Mouse (Mus musculus): ENCODE measurements around the gene Zfp235. TPM values are rescaled to one million over a fixed set of nuclear protein-coding genes. Genes with fewer than 3 reads are reported as not detected.

Zfp235 gene
- polyA plus RNA-seq (2014; fragmentation: Nextera tagmentation; extraction: Ambion mirVana): 14.8 and 16.8 TPM in 2 replicates

- 2% methylated on average over 32 of the region's 32 CpGs for WGBS
- H3K9me3 ChIP-seq (ENCODE audit: control insufficient read depth, low read length): no peaks in the 10 kb centered on the region
Observed at GRCm38 (mm10) chr7:24133996-24134828, at the start of gene Zfp235. Zfp235 (plus strand) TSS chr7:24134169.

GRCm38 (mm10) chr7:24086871-24087270 lies 47.1 kb upstream of the Zfp235 start:
- Histone ChIP-seq H3K4me1 (ENCODE audit: control insufficient read depth, insufficient read depth, low read length) (peaks cover 9% of the 10 kb centered on the region; the same call in 1 of the 2 replicates), H3K27me3 (ENCODE audit: control insufficient read depth, insufficient read depth, low read length) (no peaks in the 10 kb centered on the region), H3K27ac (ENCODE audit: low read depth, low read length) (no peak overlapping the region), H3K4me2 (replicated peaks; ENCODE audit: low read depth, low read length) (no peak overlapping the region), H3K36me3 (ENCODE audit: control insufficient read depth, insufficient read depth, low read length) (peaks cover 22% of the 10 kb centered on the region), H3K9me3 (ENCODE audit: control insufficient read depth, low read length) (peaks cover 5% of the 10 kb centered on the region), H3K4me3 (ENCODE audit: low read length) (no peak overlapping the region), H3K9ac (ENCODE audit: low read depth, low read length) (no peak overlapping the region)
- 94% methylated on average over 4 of the region's 4 CpGs for WGBS
- no peak for ATAC-seq (ENCODE audit: low FRiP score, low TSS enrichment)

More at GRCm38 (mm10) chr7:24133996-24134828, at the start of gene Zfp235:
- no peaks in the 10 kb centered on the region for H3K27me3 ChIP-seq (ENCODE audit: control insufficient read depth, insufficient read depth, low read length)
- peak within 1 kb of the TSS; percentile 78 for H3K4me3 ChIP-seq (ENCODE audit: low read length)
- H3K4me2 ChIP-seq (replicated peaks; ENCODE audit: low read depth, low read length): peak within 1 kb of the TSS; percentile 63
- peak within 1 kb of the TSS; percentile 76 for H3K9ac ChIP-seq (ENCODE audit: low read depth, low read length)
- H3K36me3 ChIP-seq (ENCODE audit: control insufficient read depth, insufficient read depth, low read length): peaks cover 16% of the 10 kb centered on the region; the same call in 1 of the 2 replicates
- H3K27ac ChIP-seq (ENCODE audit: low read depth, low read length): peak within 1 kb of the TSS; percentile 24; the same call in 1 of the 2 replicates
- ATAC-seq (ENCODE audit: low FRiP score, low TSS enrichment): peak; percentile 96
- H3K4me1 ChIP-seq (ENCODE audit: control insufficient read depth, insufficient read depth, low read length): peaks cover 5% of the 10 kb centered on the region; the same call in 1 of the 2 replicates

DNA sequence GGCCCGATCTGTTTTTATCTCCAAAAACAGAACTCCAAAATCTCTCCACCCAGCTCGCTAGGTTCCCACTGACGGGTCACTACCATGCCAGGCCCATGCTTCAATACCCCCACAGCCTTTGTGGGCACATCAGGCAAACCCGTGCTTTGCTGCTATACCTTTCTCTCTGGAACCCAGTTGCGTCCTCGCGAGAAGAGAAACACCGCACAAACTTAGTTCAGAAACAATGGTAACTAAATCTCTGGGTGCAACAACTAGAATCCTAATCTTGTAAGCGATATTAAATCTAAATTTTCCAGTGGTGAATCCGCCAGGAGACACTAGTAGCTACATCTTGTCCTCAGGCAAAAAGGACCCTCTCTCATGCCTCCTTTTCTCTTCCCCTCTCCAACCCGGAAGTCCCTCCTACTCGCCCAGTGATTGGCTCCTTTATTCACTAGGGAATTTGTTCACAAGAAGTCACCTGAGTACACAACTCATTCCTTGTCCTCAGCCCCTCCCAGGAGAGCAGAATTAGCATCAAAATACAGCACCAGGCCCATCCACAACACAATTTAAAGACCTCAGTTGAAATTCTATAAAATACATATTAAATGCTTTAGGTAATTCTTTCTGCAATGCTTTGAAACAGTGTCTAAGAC lies 46.4 kb upstream of the Zfp235 start:
- H3K27me3 ChIP-seq (ENCODE audit: control insufficient read depth, insufficient read depth, low read length): no peaks in the 10 kb centered on the region
- no peak overlapping the region for H3K27ac ChIP-seq (ENCODE audit: low read depth, low read length)
- H3K36me3 ChIP-seq (ENCODE audit: control insufficient read depth, insufficient read depth, low read length): peaks cover 22% of the 10 kb centered on the region
- no peak overlapping the region for H3K4me3 ChIP-seq (ENCODE audit: low read length)
- ATAC-seq (ENCODE audit: low FRiP score, low TSS enrichment): no peak
- H3K4me2 ChIP-seq (replicated peaks; ENCODE audit: low read depth, low read length): no peak overlapping the region
- no peak overlapping the region for H3K9ac ChIP-seq (ENCODE audit: low read depth, low read length)
- H3K9me3 ChIP-seq (ENCODE audit: control insufficient read depth, low read length): peaks cover 5% of the 10 kb centered on the region; the same call in 1 of the 2 replicates
- H3K4me1 ChIP-seq (ENCODE audit: control insufficient read depth, insufficient read depth, low read length): peaks cover 9% of the 10 kb centered on the region; the same call in 1 of the 2 replicates
- WGBS: 96% methylated on average over 12 of the region's 12 CpGs

GRCm38 (mm10) chr7:24104403-24104802 lies 29.6 kb upstream of the Zfp235 start:
- no peak overlapping the region for H3K27ac ChIP-seq (ENCODE audit: low read depth, low read length)
- H3K4me3 ChIP-seq (ENCODE audit: low read length): peak overlapping the region; percentile 6; the same call in 1 of the 2 replicates
- ATAC-seq (ENCODE audit: low FRiP score, low TSS enrichment): peak; percentile 34; the same call in 1 of the 2 replicates
- H3K9me3 ChIP-seq (ENCODE audit: control insufficient read depth, low read length): peaks cover 89% of the 10 kb centered on the region
- WGBS: 96% methylated on average over 9 of the region's 9 CpGs
- peaks cover 91% of the 10 kb centered on the region for H3K36me3 ChIP-seq (ENCODE audit: control insufficient read depth, insufficient read depth, low read length)
- H3K4me2 ChIP-seq (replicated peaks; ENCODE audit: low read depth, low read length): no peak overlapping the region
- no peak overlapping the region for H3K9ac ChIP-seq (ENCODE audit: low read depth, low read length)
- no peaks in the 10 kb centered on the region for H3K27me3 ChIP-seq (ENCODE audit: control insufficient read depth, insufficient read depth, low read length)
- no peaks in the 10 kb centered on the region for H3K4me1 ChIP-seq (ENCODE audit: control insufficient read depth, insufficient read depth, low read length)

GRCm38 (mm10) chr7:24105144-24105703 lies 28.7 kb upstream of the Zfp235 start:
- Histone ChIP-seq H3K4me2 (replicated peaks; ENCODE audit: low read depth, low read length) (no peak overlapping the region), H3K9ac (ENCODE audit: low read depth, low read length) (no peak overlapping the region), H3K27me3 (ENCODE audit: control insufficient read depth, insufficient read depth, low read length) (no peaks in the 10 kb centered on the region), H3K27ac (ENCODE audit: low read depth, low read length) (no peak overlapping the region), H3K4me3 (ENCODE audit: low read length) (no peak overlapping the region), H3K36me3 (ENCODE audit: control insufficient read depth, insufficient read depth, low read length) (peaks cover 84% of the 10 kb centered on the region), H3K4me1 (ENCODE audit: control insufficient read depth, insufficient read depth, low read length) (no peaks in the 10 kb centered on the region), H3K9me3 (ENCODE audit: control insufficient read depth, low read length) (peaks cover 92% of the 10 kb centered on the region)
- ATAC-seq (ENCODE audit: low FRiP score, low TSS enrichment): no peak
- WGBS: 96% methylated on average over 18 of the region's 18 CpGs

DNA sequence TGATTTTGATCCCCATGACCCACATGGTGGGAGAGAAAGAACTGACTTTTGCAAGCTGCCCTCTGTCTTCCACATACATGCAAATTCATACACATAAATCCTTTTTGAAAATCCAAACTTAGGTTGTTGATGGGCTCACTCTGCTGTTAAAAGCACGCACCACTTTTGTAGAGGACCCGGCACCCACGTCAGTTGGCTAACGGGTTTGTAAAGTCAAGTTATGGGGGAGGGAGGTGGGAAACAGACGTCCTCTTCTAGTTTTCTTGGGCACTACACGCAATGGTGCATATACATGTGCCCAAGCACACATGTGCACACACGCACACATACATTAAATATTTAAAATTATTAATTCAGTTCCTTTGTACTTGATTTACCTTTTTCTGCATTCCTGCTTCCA lies 23.1 kb upstream of the Zfp235 start:
- no peak overlapping the region for H3K4me2 ChIP-seq (replicated peaks; ENCODE audit: low read depth, low read length)
- no peak overlapping the region for H3K9ac ChIP-seq (ENCODE audit: low read depth, low read length)
- H3K27me3 ChIP-seq (ENCODE audit: control insufficient read depth, insufficient read depth, low read length): no peaks in the 10 kb centered on the region
- no peak overlapping the region for H3K4me3 ChIP-seq (ENCODE audit: low read length)
- WGBS: 95% methylated on average over 7 of the region's 7 CpGs
- H3K9me3 ChIP-seq (ENCODE audit: control insufficient read depth, low read length): peaks cover 39% of the 10 kb centered on the region
- H3K27ac ChIP-seq (ENCODE audit: low read depth, low read length): no peak overlapping the region
- no peaks in the 10 kb centered on the region for H3K4me1 ChIP-seq (ENCODE audit: control insufficient read depth, insufficient read depth, low read length)
- ATAC-seq (ENCODE audit: low FRiP score, low TSS enrichment): no peak
- H3K36me3 ChIP-seq (ENCODE audit: control insufficient read depth, insufficient read depth, low read length): peaks cover 29% of the 10 kb centered on the region

GRCm38 (mm10) chr7:24111772-24112155 lies 22.2 kb upstream of the Zfp235 start:
- no peaks in the 10 kb centered on the region for H3K27me3 ChIP-seq (ENCODE audit: control insufficient read depth, insufficient read depth, low read length)
- peak overlapping the region; percentile 72 for H3K4me2 ChIP-seq (replicated peaks; ENCODE audit: low read depth, low read length)
- peak; percentile 76; the same call in 1 of the 2 replicates for ATAC-seq (ENCODE audit: low FRiP score, low TSS enrichment)
- H3K27ac ChIP-seq (ENCODE audit: low read depth, low read length): no peak overlapping the region; the same call in 1 of the 2 replicates
- peak overlapping the region; percentile 63 for H3K4me3 ChIP-seq (ENCODE audit: low read length)
- WGBS: 6% methylated on average over 9 of the region's 9 CpGs
- peaks cover 30% of the 10 kb centered on the region for H3K9me3 ChIP-seq (ENCODE audit: control insufficient read depth, low read length)
- peak overlapping the region; percentile 75; the same call in 1 of the 2 replicates for H3K9ac ChIP-seq (ENCODE audit: low read depth, low read length)
- H3K4me1 ChIP-seq (ENCODE audit: control insufficient read depth, insufficient read depth, low read length): no peaks in the 10 kb centered on the region
- H3K36me3 ChIP-seq (ENCODE audit: control insufficient read depth, insufficient read depth, low read length): peaks cover 20% of the 10 kb centered on the region

GRCm38 (mm10) chr7:24112156-24112856 lies 21.7 kb upstream of the Zfp235 start, which contains the start of gene Zfp112:
Zfp112 (plus strand) TSS chr7:24112314.
- ATAC-seq (ENCODE audit: low FRiP score, low TSS enrichment): peak; percentile 96
- H3K27me3 ChIP-seq (ENCODE audit: control insufficient read depth, insufficient read depth, low read length): no peaks in the 10 kb centered on the region
- no peaks in the 10 kb centered on the region for H3K4me1 ChIP-seq (ENCODE audit: control insufficient read depth, insufficient read depth, low read length)
- H3K4me2 ChIP-seq (replicated peaks; ENCODE audit: low read depth, low read length): peak within 1 kb of the TSS; percentile 72
- H3K9me3 ChIP-seq (ENCODE audit: control insufficient read depth, low read length): peaks cover 24% of the 10 kb centered on the region
- WGBS: 2% methylated on average over 23 of the region's 23 CpGs
- H3K4me3 ChIP-seq (ENCODE audit: low read length): peak within 1 kb of the TSS; percentile 63
- H3K9ac ChIP-seq (ENCODE audit: low read depth, low read length): peak within 1 kb of the TSS; percentile 75
- peaks cover 14% of the 10 kb centered on the region; the same call in 1 of the 2 replicates for H3K36me3 ChIP-seq (ENCODE audit: control insufficient read depth, insufficient read depth, low read length)
- H3K27ac ChIP-seq (ENCODE audit: low read depth, low read length): peak within 1 kb of the TSS; percentile 75
